Mouse (Mus musculus) midbrain, embryonic 10.5 days (tissue): Measurements from ENCODE around the gene Banf1. TPM values are rescaled to one million over a fixed set of nuclear protein-coding genes. Genes with fewer than 3 reads are reported as not detected.

ENCODE experiments used
- DNase-seq: peaks from one replicate; pipeline ENCODE4 v3.0.0-alpha.2; 2017; ENCODE audit warnings: low spot score
- H3K27ac ChIP-seq: fragments of 300-500 bp; sonication (generic); replicated peaks from 2 replicates; pipeline ENCODE4 v1.5.1; 2016; ENCODE audit warnings: mild to moderate bottlenecking
- H3K27me3 ChIP-seq: fragments of 300-500 bp; sonication (generic); 2 replicates; pipeline ENCODE4 v1.6.1; 2016; ENCODE audit warnings: low read depth, mild to moderate bottlenecking; ENCODE audit not compliant: poor library complexity, severe bottlenecking
- H3K36me3 ChIP-seq: fragments of 300-500 bp; sonication (generic); 2 replicates; pipeline ENCODE4 v1.6.1; 2016; ENCODE audit warnings: mild to moderate bottlenecking, moderate library complexity
- H3K4me1 ChIP-seq: fragments of 300-500 bp; sonication (generic); 2 replicates; pipeline ENCODE4 v1.6.1; 2016
- H3K4me3 ChIP-seq: fragments of 300-500 bp; sonication (generic); 2 replicates; pipeline ENCODE4 v1.5.1; 2016; ENCODE audit warnings: mild to moderate bottlenecking, moderate library complexity
- H3K9me3 ChIP-seq: fragments of 300-500 bp; sonication (generic); replicated peaks from 2 replicates; pipeline ENCODE4 v1.6.1; 2016; ENCODE audit warnings: mild to moderate bottlenecking
- WGBS: fragments of 180-500 bp; shearing (Covaris S2); methylation state at CpG from one replicate; pipeline ENCODE4 v1.1.7; 2016; 5-methylcytosine and 5-hydroxymethylcytosine counted together
- polyA plus RNA-seq: library from polyadenylated mRNA; unstranded; fragments of >200 nt; fragmentation: Nextera tagmentation; extraction: Ambion mirVana; gene quantifications from 2 replicates; pipeline ENCODE4 v1.2.1, GENCODE M21; 2016

The Banf1 gene
- polyA plus RNA-seq, 1 experiment from 2014 or later, result 616 TPM

GRCm38 (mm10) chr19:5337975-5338374 lies 29.0 kb downstream of the Banf1 start:
- peak; percentile 60 for DNase-seq
- H3K27me3 ChIP-seq, result no peaks in the 10 kb centered on the region
- H3K4me1 ChIP-seq, result peaks cover 8% of the 10 kb centered on the region
- H3K27ac ChIP-seq, result no peak overlapping the region
- no peaks in the 10 kb centered on the region for H3K9me3 ChIP-seq
- no peak overlapping the region for H3K4me3 ChIP-seq
- no peaks in the 10 kb centered on the region for H3K36me3 ChIP-seq
- WGBS, result 24% methylated on average over 5 of the region's 5 CpGs

- Histone ChIP-seq H3K27ac (no peak within 1 kb of the TSS), H3K4me3 (no peak within 1 kb of the TSS), H3K27me3 (no peaks in the 10 kb centered on the region), H3K4me1 (peaks cover 8% of the 10 kb centered on the region), H3K36me3 (no peaks in the 10 kb centered on the region), H3K9me3 (no peaks in the 10 kb centered on the region)
- 91% methylated on average over 6 of the region's 6 CpGs for WGBS
- no peak for DNase-seq
Observed at GRCm38 (mm10) chr19:5335441-5335840, 31.5 kb downstream of the Banf1 start, which contains the start of gene Catsper1. Gene Catsper1 (plus strand): TSS chr19:5335741.

GRCm38 (mm10) chr19:5334741-5335140 lies 32.2 kb downstream of the Banf1 start:
- no peaks in the 10 kb centered on the region for H3K36me3 ChIP-seq
- DNase-seq, result no peak
- no peak overlapping the region for H3K27ac ChIP-seq
- 82% methylated on average over 5 of the region's 5 CpGs for WGBS
- H3K27me3 ChIP-seq, result no peaks in the 10 kb centered on the region
- no peaks in the 10 kb centered on the region for H3K9me3 ChIP-seq
- no peak overlapping the region for H3K4me3 ChIP-seq
- peaks cover 8% of the 10 kb centered on the region for H3K4me1 ChIP-seq

- Histone ChIP-seq H3K27me3 (no peaks in the 10 kb centered on the region), H3K4me1 (0 out of 2 replicates have a peak, but pooled peaks cover 3% of the 10 kb centered on the region), H3K27ac (no peak overlapping the region), H3K9me3 (no peaks in the 10 kb centered on the region), H3K36me3 (no peaks in the 10 kb centered on the region), H3K4me3 (no peak overlapping the region)
- no peak for DNase-seq
- 73% methylated on average over 19 of the region's 19 CpGs for whole genome bisulfite sequencing
Observed at GRCm38 (mm10) chr19:5327970-5328369, 39.0 kb downstream of the Banf1 start.

GRCm38 (mm10) chr19:5323801-5324200 lies 43.2 kb downstream of the Banf1 start:
- 60% methylated on average over 17 of the region's 17 CpGs for WGBS

More at GRCm38 (mm10) chr19:5323801-5324200, 43.2 kb downstream of the Banf1 start:
- Histone ChIP-seq H3K4me1 (0 out of 2 replicates have a peak, but pooled peaks cover 3% of the 10 kb centered on the region), H3K4me3 (no peak overlapping the region), H3K9me3 (no peaks in the 10 kb centered on the region), H3K36me3 (no peaks in the 10 kb centered on the region), H3K27me3 (no peaks in the 10 kb centered on the region), H3K27ac (no peak overlapping the region)
- no peak for DNase-seq

Other genes with a start within 250 kb of the Banf1 start
- 31.1 and 40.7 TPM in 2 replicates for gene Klc2, start 248.6 kb downstream of the Banf1 start, polyA plus RNA-seq
- 21.3 and 23.7 TPM in 2 replicates for gene Pacs1, start 94.0 kb downstream of the Banf1 start, polyA plus RNA-seq
- 468 and 500 TPM in 2 replicates for gene Sf3b2, start 71.7 kb downstream of the Banf1 start, polyA plus RNA-seq
- gene Gal3st3, start 68.8 kb downstream of the Banf1 start, polyA plus RNA-seq, result 10.8 and 15.4 TPM in 2 replicates
- not detected in 2 replicates for gene Catsper1, start 31.4 kb downstream of the Banf1 start, polyA plus RNA-seq
- gene Cst6, start 17.6 kb downstream of the Banf1 start, polyA plus RNA-seq, result 0.67 TPM in 1 of 2 replicates, not detected in the other
- gene Eif1ad, start 427 bp downstream of the Banf1 start, polyA plus RNA-seq, result 86.9 and 89.4 TPM in 2 replicates
- 88.2 and 96.2 TPM in 2 replicates for gene Sart1, start 21.5 kb upstream of the Banf1 start, polyA plus RNA-seq
- 0.39 TPM in 1 of 2 replicates, not detected in the other for gene Tsga10ip, start 35.4 kb upstream of the Banf1 start, polyA plus RNA-seq
- 221 and 228 TPM in 2 replicates for gene Drap1, start 57.8 kb upstream of the Banf1 start, polyA plus RNA-seq
- gene AI837181, start 58.0 kb upstream of the Banf1 start, polyA plus RNA-seq, result 45.1 and 48.5 TPM in 2 replicates
- not detected in 2 replicates for gene Fosl1, start 80.4 kb upstream of the Banf1 start, polyA plus RNA-seq
- gene Ccdc85b, start 90.7 kb upstream of the Banf1 start, polyA plus RNA-seq, result 5.5 and 6.0 TPM in 2 replicates
- 98.0 and 111 TPM in 2 replicates for gene Fibp, start 93.4 kb upstream of the Banf1 start, polyA plus RNA-seq
- gene Ctsw, start 101.3 kb upstream of the Banf1 start, polyA plus RNA-seq, result 1.7 and 2.7 TPM in 2 replicates
- 67.6 and 69.1 TPM in 2 replicates for gene Efemp2, start 106.8 kb upstream of the Banf1 start, polyA plus RNA-seq
- 41.3 and 47.0 TPM in 2 replicates for gene Mus81, start 121.2 kb upstream of the Banf1 start, polyA plus RNA-seq
- gene Cfl1, start 123.3 kb upstream of the Banf1 start, polyA plus RNA-seq, result 3,131 and 3,331 TPM in 2 replicates
- not detected in 2 replicates for gene 1700020D05Rik, start 136.6 kb upstream of the Banf1 start, polyA plus RNA-seq
- 9.6 and 15.3 TPM in 2 replicates for gene Snx32, start 143.4 kb upstream of the Banf1 start, polyA plus RNA-seq
- 0.16 and 0.29 TPM in 2 replicates for gene Ovol1, start 193.5 kb upstream of the Banf1 start, polyA plus RNA-seq
- 1.6 and 2.3 TPM in 2 replicates for gene Ap5b1, start 200.9 kb upstream of the Banf1 start, polyA plus RNA-seq
- 186 and 200 TPM in 2 replicates for gene Rnaseh2c, start 234.7 kb upstream of the Banf1 start, polyA plus RNA-seq
- gene Kat5, start 243.1 kb upstream of the Banf1 start, polyA plus RNA-seq, result 65.6 and 74.8 TPM in 2 replicates